Comparison of ENCODE assay signal across 9 mouse cellular contexts in genomic region chr1:170010716-170011505, GRCm38 (mm10). TPM values are rescaled to one million over a fixed set of nuclear protein-coding genes. Genes with fewer than 3 reads are reported as not detected.
DNase-seq lines count a peak whose midpoint lies in the region; ATAC-seq and TF ChIP-seq lines count a peak whose summit lies in the region.
"Had no signal": no experiment of that assay in that cellular context is flagged by ENCODE, and none has a peak within 500 bp of the region (broad histone marks: within the 10 kb centered on the region; RNA-seq: fewer than 3 reads in every experiment).

No protein-coding gene starts in this region.

- H3K4me3 ChIP-seq in kidney, adult 2 months (ENCODE audit: insufficient read depth, low read depth, low read length): no peak overlapping the region
- H3K4me3 ChIP-seq in kidney, embryonic 15.5 days (replicated peaks): no peak overlapping the region
- H3K4me3 ChIP-seq in thymus, adult 2 months (ENCODE audit: control insufficient read depth, insufficient read depth, low read length): no peak overlapping the region
- H3K4me3 ChIP-seq: myocyte had no signal

- H3K9ac ChIP-seq in kidney, embryonic 15.5 days: no peak overlapping the region

- H3K27me3 ChIP-seq in kidney, adult 2 months (replicated peaks; ENCODE audit: control insufficient read depth, insufficient read depth, low read length): no peaks in the 10 kb centered on the region
- H3K27me3 ChIP-seq in kidney, embryonic 15.5 days: no peaks in the 10 kb centered on the region
- no peaks in the 10 kb centered on the region for H3K27me3 ChIP-seq in thymus, adult 2 months (ENCODE audit: control insufficient read depth, insufficient read depth, low read length)

- TF ChIP-seq POLR2A in kidney, adult 2 months (IDR thresholded peaks at IDR 0.05; ENCODE audit: low read depth, low read length): no peak
- no peak for TF ChIP-seq POLR2A in thymus, adult 2 months (IDR thresholded peaks at IDR 0.05; ENCODE audit: control insufficient read depth, extremely low read depth, insufficient read depth, low read length, poor library complexity)

- WGBS in kidney, adult 2 months: 80% methylated on average over 15 of the region's 15 CpGs
- 86% methylated on average over 15 of the region's 15 CpGs for WGBS in kidney, embryonic 15.5 days
- WGBS in thymus, adult 2 months: 91% methylated on average over 15 of the region's 15 CpGs

- DNase-seq in kidney, adult 2 months: peak; percentile 58
- DNase-seq in cerebellum, postnatal 36 days: peak; percentile 31 to 35
- DNase-seq in heart, postnatal 14 days: peak; percentile 48 to 72
- DNase-seq in lung, postnatal 14 days: peak; percentile 60
- DNase-seq in embryo, embryonic 9.5 days (ENCODE audit: extremely low spot score): no peak
- no peak for DNase-seq in layer of hippocampus, postnatal 10 days (ENCODE audit: low spot score in 2 of 2)
- no peak for DNase-seq in thymus, adult 2 months

- TF ChIP-seq CTCF in kidney, adult 2 months (conservative IDR thresholded peaks at IDR 0.05; ENCODE audit: insufficient read depth, insufficient read length, low read depth, low read length): no peak
- no peak for TF ChIP-seq CTCF in thymus, adult 2 months (IDR thresholded peaks at IDR 0.05; ENCODE audit: borderline replicate concordance, control insufficient read depth, extremely low read depth, insufficient read depth, low read length, poor library complexity)

- peak overlapping the region; percentile 21 for H3K27ac ChIP-seq in kidney, adult 2 months (ENCODE audit: insufficient read depth, low read depth, low read length)
- no peak overlapping the region; the same call in 1 of the 2 replicates for H3K27ac ChIP-seq in kidney, embryonic 15.5 days
- H3K27ac ChIP-seq in thymus, adult 2 months (ENCODE audit: control insufficient read depth, insufficient read depth, low read length): no peak overlapping the region

- peaks cover 7% of the 10 kb centered on the region; the same call in 1 of the 2 replicates for H3K9me3 ChIP-seq in kidney, embryonic 15.5 days (replicated peaks)

- no peak overlapping the region for H3K4me2 ChIP-seq in kidney, embryonic 15.5 days

- H3K36me3 ChIP-seq in kidney, adult 2 months (ENCODE audit: control insufficient read depth, insufficient read depth, low read length): no peaks in the 10 kb centered on the region
- H3K36me3 ChIP-seq in kidney, embryonic 15.5 days: no peaks in the 10 kb centered on the region
- H3K36me3 ChIP-seq in thymus, adult 2 months (ENCODE audit: control insufficient read depth, insufficient read depth, low read length): no peaks in the 10 kb centered on the region

- H3K4me1 ChIP-seq in kidney, adult 2 months (ENCODE audit: control insufficient read depth, insufficient read depth, low read length): no peaks in the 10 kb centered on the region
- H3K4me1 ChIP-seq in kidney, embryonic 15.5 days: 0 out of 2 replicates have a peak, but pooled peaks cover 3% of the 10 kb centered on the region
- no peaks in the 10 kb centered on the region for H3K4me1 ChIP-seq in thymus, adult 2 months (replicated peaks; ENCODE audit: control insufficient read depth, insufficient read depth, low read length)

- intact Hi-C loops in heart, postnatal 14 days (cut with DNase I): loop anchor here (5.0 kb wide), 1 partner anchor 101 kb away; the partner anchor contains the start of gene Ddr2

- no peak for ATAC-seq in kidney, embryonic 15.5 days (replicated peaks; ENCODE audit: low FRiP score)

RNA-seq across cellular contexts. Expression of gene Hsd17b7, which starts 41.9 kb away (rescaled TPM):
- 12.2 and 13.1 TPM in 2 replicates for polyA plus RNA-seq in kidney, adult 2 months (2012; rRNA removed)
- 12.5 and 13.9 TPM in 2 replicates for polyA plus RNA-seq in kidney, embryonic 15.5 days (2015; fragmentation: Nextera tagmentation; extraction: Ambion mirVana)
- 10 to 100 TPM; 16.6 to 17.6 TPM for total RNA-seq in heart, postnatal 14 days (2021)
- total RNA-seq in layer of hippocampus, postnatal 10 days (2021): 10 to 100 TPM; 20.5 to 22.1 TPM
- polyA plus RNA-seq in thymus, adult 2 months (2012; rRNA removed): 3.9 and 4.8 TPM in 2 replicates

Comparison
In these comparisons a context has a peak if more than half of its experiments do, and no peak if none do; other contexts are left out.
1. DNase-seq: peak in kidney, adult 2 months (single experiment), cerebellum, postnatal 36 days (2 of 2), heart, postnatal 14 days (2 of 2) and lung, postnatal 14 days (single experiment); none in embryo, embryonic 9.5 days (single experiment), layer of hippocampus, postnatal 10 days (0 of 2) and thymus, adult 2 months (single experiment).